Mouse (Mus musculus) E14TG2a.4 (cell line): ENCODE data around the gene Fgf15.
A peak's percentile ranks its signal among the peaks of the same experiment; 100 is the strongest.

Source experiments
- CTCF ChIP-seq: conservative IDR thresholded peaks from 2 replicates; pipeline ENCODE4 v1.5.1; 2014; ENCODE audit warnings: low read length
- NANOG ChIP-seq: IDR thresholded peaks from 2 replicates; pipeline ENCODE4 v1.6.1; 2014; ENCODE audit warnings: borderline replicate concordance, low read length, mixed read lengths

DNA sequence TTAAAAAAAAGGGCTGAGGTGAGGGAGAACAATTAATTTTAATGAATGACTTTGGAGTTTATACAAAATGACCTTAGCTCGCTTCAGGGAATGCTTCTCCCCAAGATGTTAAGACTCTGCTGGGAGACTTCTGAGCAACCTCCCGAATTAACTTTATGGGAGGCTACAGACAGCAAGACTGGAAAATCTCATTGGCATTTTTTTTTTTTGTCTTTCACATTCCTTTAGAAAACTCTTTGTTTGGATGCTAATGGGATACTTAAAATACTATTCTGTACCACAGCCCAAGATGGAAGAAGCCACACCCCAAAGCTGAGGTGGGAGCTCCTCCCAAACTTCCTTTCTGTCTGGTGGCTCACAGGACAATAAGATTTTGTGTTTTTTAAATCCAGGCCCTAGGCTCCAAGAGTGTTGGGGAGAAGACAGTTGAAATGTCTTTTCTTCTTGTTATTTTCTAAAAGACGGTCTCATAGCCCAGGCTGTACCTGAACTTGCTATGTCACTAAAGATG, 32.1 kb upstream of the Fgf15 start:
- TF ChIP-seq CTCF (no peak), NANOG (peak; percentile 15; the same call in 1 of the 2 replicates)
